Mouse (Mus musculus): ENCODE data around the gene Plekha7. TPM values are rescaled to one million over a fixed set of nuclear protein-coding genes. Genes with fewer than 3 reads are reported as not detected.

Gene Plekha7
- polyA plus RNA-seq, 1 experiment from 2014 or later, result 8.8 TPM

DNA sequence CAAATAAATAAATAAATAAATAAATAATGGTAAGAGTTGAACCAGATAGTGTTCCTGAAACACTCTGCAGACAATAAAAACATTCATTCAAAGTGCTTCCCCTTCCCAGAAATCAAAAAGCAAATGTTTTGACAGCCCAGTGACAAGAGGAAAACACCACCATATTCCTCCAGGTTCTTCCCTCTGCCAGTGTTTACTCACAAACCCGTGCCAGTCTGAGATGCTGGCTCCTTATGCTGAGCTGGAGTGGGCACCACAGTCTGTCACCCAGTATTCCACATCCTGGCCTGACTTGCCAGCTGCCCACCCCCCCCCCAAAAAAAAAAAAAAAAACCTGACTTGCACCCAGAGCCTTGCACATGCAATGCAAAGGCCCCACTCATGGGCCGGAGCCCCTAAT, 9.3 kb downstream of the Plekha7 start:
- no peaks in the 10 kb centered on the region for H3K9me3 ChIP-seq (ENCODE audit: control insufficient read depth, low read length)
- H3K27me3 ChIP-seq (ENCODE audit: control insufficient read depth, insufficient read depth, low read length), result no peaks in the 10 kb centered on the region
- H3K27ac ChIP-seq (ENCODE audit: low read depth, low read length), result no peak overlapping the region
- DNase-seq (ENCODE audit: low spot score), result no peak
- no peak overlapping the region for H3K9ac ChIP-seq (ENCODE audit: low read depth, low read length)
- no peaks in the 10 kb centered on the region for H3K36me3 ChIP-seq (ENCODE audit: control insufficient read depth, insufficient read depth, low read length)
- no peaks in the 10 kb centered on the region for H3K4me1 ChIP-seq (replicated peaks; ENCODE audit: control insufficient read depth, insufficient read depth, low read length)
- no peak for ATAC-seq (ENCODE audit: low FRiP score)
- 97% methylated on average over 2 of the region's 2 CpGs for WGBS
- no peak overlapping the region for H3K4me3 ChIP-seq (ENCODE audit: low read depth, low read length)
- no peak overlapping the region for H3K4me2 ChIP-seq (replicated peaks; ENCODE audit: low read depth, low read length)

DNA sequence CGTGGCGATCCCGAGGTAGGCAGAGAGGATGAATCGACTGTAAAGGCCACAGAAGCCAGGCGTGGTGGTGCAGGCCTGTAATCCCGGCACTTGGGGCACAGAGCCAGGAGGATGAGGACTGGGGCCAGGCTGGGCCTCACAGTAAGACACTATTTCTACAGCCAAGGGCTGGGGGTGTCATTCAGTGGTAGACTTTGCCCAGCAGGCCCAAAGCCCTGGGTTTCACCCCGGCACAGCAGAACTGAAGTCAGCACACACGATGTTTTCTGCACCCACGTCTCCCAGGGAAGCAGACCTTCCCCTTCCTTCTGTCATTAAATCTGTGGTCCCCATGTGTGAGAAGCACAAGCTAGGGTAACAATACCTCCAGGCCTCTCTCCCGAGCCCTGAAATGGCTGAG, 9.8 kb downstream of the Plekha7 start:
- 77% methylated on average over 10 of the region's 10 CpGs for WGBS
- Histone ChIP-seq H3K4me2 (replicated peaks; ENCODE audit: low read depth, low read length) (no peak overlapping the region), H3K27ac (ENCODE audit: low read depth, low read length) (no peak overlapping the region), H3K27me3 (ENCODE audit: control insufficient read depth, insufficient read depth, low read length) (no peaks in the 10 kb centered on the region), H3K4me1 (replicated peaks; ENCODE audit: control insufficient read depth, insufficient read depth, low read length) (no peaks in the 10 kb centered on the region), H3K4me3 (ENCODE audit: low read depth, low read length) (no peak overlapping the region), H3K36me3 (ENCODE audit: control insufficient read depth, insufficient read depth, low read length) (no peaks in the 10 kb centered on the region), H3K9ac (ENCODE audit: low read depth, low read length) (no peak overlapping the region), H3K9me3 (ENCODE audit: control insufficient read depth, low read length) (no peaks in the 10 kb centered on the region)
- no peak for DNase-seq (ENCODE audit: low spot score)
- no peak for ATAC-seq (ENCODE audit: low FRiP score)

DNA sequence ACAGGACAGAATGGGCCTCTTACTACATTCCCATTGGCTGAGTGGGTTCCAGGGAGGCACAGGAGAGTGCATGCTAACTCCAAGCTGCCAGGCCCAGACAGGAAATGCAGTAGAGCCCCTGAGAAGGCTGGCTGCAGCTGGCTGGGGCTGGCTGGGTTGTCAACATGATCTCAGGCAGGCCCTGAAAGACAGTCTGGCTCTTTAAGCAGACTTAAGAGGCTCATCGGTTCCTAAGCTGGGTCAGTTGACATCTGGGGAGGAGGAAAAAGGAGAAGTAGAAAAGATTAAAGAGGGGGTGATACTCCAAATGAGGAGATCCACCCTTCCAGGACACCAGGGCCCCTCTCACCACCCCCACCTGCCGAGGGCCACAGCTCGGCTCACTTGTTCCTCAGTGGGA, 13.2 kb downstream of the Plekha7 start:
- H3K9ac ChIP-seq (ENCODE audit: low read depth, low read length), result no peak overlapping the region
- ATAC-seq (ENCODE audit: low FRiP score) (no peak), DNase-seq (ENCODE audit: low spot score) (no peak)
- no peak overlapping the region for H3K4me3 ChIP-seq (ENCODE audit: low read depth, low read length)
- no peak overlapping the region for H3K4me2 ChIP-seq (replicated peaks; ENCODE audit: low read depth, low read length)
- no peak overlapping the region for H3K27ac ChIP-seq (ENCODE audit: low read depth, low read length)
- WGBS, result 71% methylated on average over 3 of the region's 3 CpGs
- no peaks in the 10 kb centered on the region for H3K36me3 ChIP-seq (ENCODE audit: control insufficient read depth, insufficient read depth, low read length)
- H3K27me3 ChIP-seq (ENCODE audit: control insufficient read depth, insufficient read depth, low read length), result no peaks in the 10 kb centered on the region
- H3K9me3 ChIP-seq (ENCODE audit: control insufficient read depth, low read length), result no peaks in the 10 kb centered on the region
- no peaks in the 10 kb centered on the region for H3K4me1 ChIP-seq (replicated peaks; ENCODE audit: control insufficient read depth, insufficient read depth, low read length)

DNA sequence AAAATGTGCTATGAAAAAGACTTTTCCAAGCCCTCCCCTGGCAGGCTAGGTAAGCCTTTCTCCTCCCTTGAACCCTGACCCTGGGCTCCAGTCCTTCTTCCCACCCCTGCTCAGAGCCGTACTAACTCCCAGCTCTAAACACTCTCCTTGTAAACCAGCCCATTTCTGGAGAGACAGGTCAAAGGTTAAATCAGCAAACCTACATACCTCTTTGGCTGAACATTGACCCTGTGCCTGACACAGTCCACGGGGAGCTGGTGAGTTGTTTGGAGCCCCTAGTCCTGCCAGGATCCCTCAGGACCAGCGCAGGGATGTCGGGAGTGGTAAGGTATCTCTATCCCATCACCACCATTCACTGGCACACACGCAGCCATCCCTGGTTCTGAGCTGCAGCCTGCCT, 15.8 kb downstream of the Plekha7 start:
- no peak overlapping the region for H3K27ac ChIP-seq (ENCODE audit: low read depth, low read length)
- H3K9ac ChIP-seq (ENCODE audit: low read depth, low read length), result no peak overlapping the region
- 39% methylated on average over 5 of the region's 5 CpGs for WGBS
- no peaks in the 10 kb centered on the region for H3K27me3 ChIP-seq (ENCODE audit: control insufficient read depth, insufficient read depth, low read length)
- no peak for DNase-seq (ENCODE audit: low spot score)
- no peaks in the 10 kb centered on the region for H3K36me3 ChIP-seq (ENCODE audit: control insufficient read depth, insufficient read depth, low read length)
- H3K4me2 ChIP-seq (replicated peaks; ENCODE audit: low read depth, low read length), result no peak overlapping the region
- H3K4me1 ChIP-seq (replicated peaks; ENCODE audit: control insufficient read depth, insufficient read depth, low read length), result no peaks in the 10 kb centered on the region
- no peak overlapping the region for H3K4me3 ChIP-seq (ENCODE audit: low read depth, low read length)
- no peak for ATAC-seq (ENCODE audit: low FRiP score)
- no peaks in the 10 kb centered on the region for H3K9me3 ChIP-seq (ENCODE audit: control insufficient read depth, low read length)

DNA sequence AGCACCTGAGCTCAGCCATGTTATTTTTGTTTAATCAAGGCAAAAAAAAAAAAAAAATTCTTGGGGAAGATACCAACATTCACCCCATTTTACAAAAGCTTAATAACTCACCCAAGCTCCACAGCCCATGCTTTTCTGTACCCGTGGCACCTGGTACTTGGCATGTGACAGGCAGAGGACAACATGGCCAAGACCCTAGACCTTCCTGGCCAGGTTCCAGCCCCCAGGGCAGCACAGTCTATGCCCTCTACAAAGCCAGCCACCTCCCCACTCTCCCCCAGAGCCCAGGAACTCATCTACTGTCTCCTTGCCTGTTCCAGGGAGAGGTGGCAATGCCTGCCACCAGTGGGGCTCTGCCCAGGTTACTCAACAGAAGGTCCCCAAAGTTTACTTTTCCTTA, 17.6 kb downstream of the Plekha7 start:
- Histone ChIP-seq H3K4me3 (ENCODE audit: low read depth, low read length) (no peak overlapping the region), H3K27ac (ENCODE audit: low read depth, low read length) (no peak overlapping the region), H3K4me2 (replicated peaks; ENCODE audit: low read depth, low read length) (no peak overlapping the region), H3K9ac (ENCODE audit: low read depth, low read length) (no peak overlapping the region), H3K36me3 (ENCODE audit: control insufficient read depth, insufficient read depth, low read length) (no peaks in the 10 kb centered on the region), H3K27me3 (ENCODE audit: control insufficient read depth, insufficient read depth, low read length) (no peaks in the 10 kb centered on the region), H3K9me3 (ENCODE audit: control insufficient read depth, low read length) (no peaks in the 10 kb centered on the region), H3K4me1 (replicated peaks; ENCODE audit: control insufficient read depth, insufficient read depth, low read length) (peaks cover 2% of the 10 kb centered on the region; the same call in 1 of the 2 replicates)
- ATAC-seq (ENCODE audit: low FRiP score), result no peak
- WGBS, result 75% methylated on average over 1 of the region's 1 CpGs
- DNase-seq (ENCODE audit: low spot score), result no peak

DNA sequence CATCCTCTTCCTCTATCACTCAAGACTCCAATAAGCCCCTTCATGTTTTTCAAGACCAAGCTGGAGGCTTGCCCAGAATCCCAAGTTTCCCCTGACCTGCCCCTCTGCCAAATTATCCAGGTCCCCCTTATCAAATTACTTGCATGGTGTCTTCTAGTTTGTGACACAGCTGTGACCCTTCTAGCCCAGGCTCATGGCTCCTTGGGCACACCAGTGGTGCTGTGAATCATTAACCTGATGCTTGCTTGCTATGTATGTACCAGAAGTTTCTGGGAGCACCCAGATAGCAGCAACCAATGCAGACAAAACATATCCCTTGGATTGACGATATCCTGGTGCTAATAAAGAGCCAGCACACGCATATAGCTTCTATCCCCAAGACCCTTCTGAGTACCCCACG, 19.2 kb downstream of the Plekha7 start:
- 87% methylated on average over 3 of the region's 3 CpGs for WGBS

DNA sequence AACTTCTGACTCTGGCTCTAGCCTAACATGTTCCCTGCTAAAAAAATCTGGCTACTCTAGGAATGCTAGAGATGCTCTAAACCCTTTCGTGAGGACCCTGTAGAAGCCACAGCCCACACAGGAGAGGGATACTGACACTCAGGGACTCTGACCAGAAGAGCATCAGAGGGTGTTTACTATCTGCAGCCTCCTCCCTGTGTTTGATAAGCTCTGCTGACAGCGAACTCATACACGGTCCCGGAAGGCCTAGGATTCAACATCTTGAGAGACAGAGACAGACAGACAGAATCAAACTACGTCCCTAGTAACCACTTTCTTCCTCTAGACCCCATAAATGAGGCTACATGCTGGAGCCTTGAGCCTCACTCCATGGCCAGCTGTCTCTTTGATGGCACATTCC, 20.2 kb downstream of the Plekha7 start:
- no peaks in the 10 kb centered on the region for H3K36me3 ChIP-seq (ENCODE audit: control insufficient read depth, insufficient read depth, low read length)
- H3K9ac ChIP-seq (ENCODE audit: low read depth, low read length), result no peak overlapping the region
- H3K27me3 ChIP-seq (ENCODE audit: control insufficient read depth, insufficient read depth, low read length), result no peaks in the 10 kb centered on the region
- no peaks in the 10 kb centered on the region for H3K9me3 ChIP-seq (ENCODE audit: control insufficient read depth, low read length)
- ATAC-seq (ENCODE audit: low FRiP score) (no peak), DNase-seq (ENCODE audit: low spot score) (no peak)
- no peak overlapping the region for H3K27ac ChIP-seq (ENCODE audit: low read depth, low read length)
- H3K4me1 ChIP-seq (replicated peaks; ENCODE audit: control insufficient read depth, insufficient read depth, low read length), result peaks cover 6% of the 10 kb centered on the region; the same call in 1 of the 2 replicates
- WGBS, result 80% methylated on average over 5 of the region's 5 CpGs
- no peak overlapping the region for H3K4me2 ChIP-seq (replicated peaks; ENCODE audit: low read depth, low read length)
- no peak overlapping the region for H3K4me3 ChIP-seq (ENCODE audit: low read depth, low read length)

More for the DNA sequence above, 19.2 kb downstream of the Plekha7 start:
- Histone ChIP-seq H3K4me3 (ENCODE audit: low read depth, low read length) (no peak overlapping the region), H3K4me2 (replicated peaks; ENCODE audit: low read depth, low read length) (no peak overlapping the region), H3K9me3 (ENCODE audit: control insufficient read depth, low read length) (no peaks in the 10 kb centered on the region), H3K9ac (ENCODE audit: low read depth, low read length) (no peak overlapping the region), H3K4me1 (replicated peaks; ENCODE audit: control insufficient read depth, insufficient read depth, low read length) (peaks cover 2% of the 10 kb centered on the region; the same call in 1 of the 2 replicates), H3K36me3 (ENCODE audit: control insufficient read depth, insufficient read depth, low read length) (no peaks in the 10 kb centered on the region), H3K27ac (ENCODE audit: low read depth, low read length) (no peak overlapping the region), H3K27me3 (ENCODE audit: control insufficient read depth, insufficient read depth, low read length) (no peaks in the 10 kb centered on the region)
- no peak for DNase-seq (ENCODE audit: low spot score)
- ATAC-seq (ENCODE audit: low FRiP score), result no peak

DNA sequence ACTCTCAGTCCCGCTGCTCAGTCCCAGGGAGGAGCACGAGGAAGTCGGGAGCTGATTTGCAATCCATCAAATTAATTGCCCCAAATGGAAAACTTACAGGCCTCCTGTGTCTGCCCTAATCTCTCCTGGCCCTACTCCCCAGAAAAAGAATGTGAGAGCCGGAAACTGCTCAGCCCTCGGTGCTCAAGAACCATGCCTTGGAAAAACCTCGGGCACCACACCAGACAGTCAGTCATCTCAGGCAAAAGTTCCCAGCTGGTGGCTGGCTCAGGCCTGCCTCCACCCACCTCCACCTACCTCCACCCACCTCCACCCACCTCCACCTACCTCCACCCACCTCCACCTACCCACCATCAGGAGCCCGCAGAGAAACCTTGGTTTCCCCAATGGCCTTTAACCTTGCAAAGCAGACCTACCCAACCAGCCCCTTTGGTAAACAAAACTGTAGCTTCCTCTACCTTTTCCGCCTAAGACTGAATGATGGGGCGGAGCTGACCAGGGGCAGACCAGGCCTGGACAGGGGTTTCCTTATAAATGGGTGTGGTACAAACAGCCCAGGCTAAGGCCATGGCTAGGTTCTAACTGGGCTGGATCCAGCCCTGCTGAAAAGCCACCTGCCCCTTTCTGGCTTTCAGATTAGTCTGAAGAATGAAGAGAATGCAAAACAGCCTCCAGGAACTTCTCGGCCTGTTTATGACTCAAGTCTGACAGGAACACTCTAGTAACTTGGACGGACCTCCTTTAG, 21.4 kb downstream of the Plekha7 start:
- Histone ChIP-seq H3K4me2 (replicated peaks; ENCODE audit: low read depth, low read length) (no peak overlapping the region), H3K27me3 (ENCODE audit: control insufficient read depth, insufficient read depth, low read length) (no peaks in the 10 kb centered on the region), H3K4me1 (replicated peaks; ENCODE audit: control insufficient read depth, insufficient read depth, low read length) (peaks cover 6% of the 10 kb centered on the region; the same call in 1 of the 2 replicates), H3K36me3 (ENCODE audit: control insufficient read depth, insufficient read depth, low read length) (no peaks in the 10 kb centered on the region), H3K4me3 (ENCODE audit: low read depth, low read length) (no peak overlapping the region), H3K9me3 (ENCODE audit: control insufficient read depth, low read length) (no peaks in the 10 kb centered on the region), H3K27ac (ENCODE audit: low read depth, low read length) (no peak overlapping the region), H3K9ac (ENCODE audit: low read depth, low read length) (no peak overlapping the region)
- ATAC-seq (ENCODE audit: low FRiP score) (no peak), DNase-seq (ENCODE audit: low spot score) (no peak)
- 57% methylated on average over 11 of the region's 11 CpGs for WGBS

DNA sequence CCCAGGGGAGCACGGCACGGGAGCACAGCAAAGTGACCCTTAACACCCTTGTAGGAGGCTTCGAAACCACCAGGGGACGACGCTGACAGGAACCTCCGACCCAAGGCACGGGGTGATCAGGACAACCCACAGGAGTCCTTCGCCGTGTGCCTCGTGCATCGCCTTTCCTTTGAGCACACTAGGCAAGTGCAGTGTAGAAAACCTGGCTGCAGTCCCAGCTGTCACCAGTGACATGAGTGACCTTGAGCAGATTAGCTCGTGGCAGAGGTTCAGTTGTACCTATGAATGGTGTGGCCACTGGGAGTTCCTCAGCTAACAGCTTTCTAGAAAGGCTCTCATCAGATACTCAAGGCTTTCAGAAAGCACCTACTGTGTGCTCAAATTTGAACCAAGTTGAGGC, 22.0 kb downstream of the Plekha7 start:
- no peak overlapping the region for H3K4me3 ChIP-seq (ENCODE audit: low read depth, low read length)
- H3K4me1 ChIP-seq (replicated peaks; ENCODE audit: control insufficient read depth, insufficient read depth, low read length), result peaks cover 6% of the 10 kb centered on the region; the same call in 1 of the 2 replicates
- ATAC-seq (ENCODE audit: low FRiP score) (no peak), DNase-seq (ENCODE audit: low spot score) (no peak)
- no peak overlapping the region for H3K4me2 ChIP-seq (replicated peaks; ENCODE audit: low read depth, low read length)
- no peak overlapping the region for H3K9ac ChIP-seq (ENCODE audit: low read depth, low read length)
- no peak overlapping the region for H3K27ac ChIP-seq (ENCODE audit: low read depth, low read length)
- no peaks in the 10 kb centered on the region for H3K9me3 ChIP-seq (ENCODE audit: control insufficient read depth, low read length)
- no peaks in the 10 kb centered on the region for H3K36me3 ChIP-seq (ENCODE audit: control insufficient read depth, insufficient read depth, low read length)
- H3K27me3 ChIP-seq (ENCODE audit: control insufficient read depth, insufficient read depth, low read length), result no peaks in the 10 kb centered on the region
- 73% methylated on average over 12 of the region's 12 CpGs for WGBS
